Mouse (Mus musculus) olfactory bulb, adult 2 months (tissue): Measurements from ENCODE around the gene Gtf2i.

Source experiments
- CTCF ChIP-seq: fragments of 200-500 bp; IDR thresholded peaks from 2 replicates; pipeline ENCODE4 v1.5.1; 2012; ENCODE audit warnings: low read depth, mild to moderate bottlenecking, low read length, moderate library complexity; ENCODE audit not compliant: insufficient read depth
- POLR2A ChIP-seq: fragments of 200-500 bp; IDR thresholded peaks from 2 replicates; pipeline ENCODE4 v1.6.1; 2012; ENCODE audit warnings: mild to moderate bottlenecking, low read depth, low read length, moderate library complexity; ENCODE audit not compliant: insufficient read depth

- TF ChIP-seq POLR2A (no peak), CTCF (no peak)
Observed at GRCm38 (mm10) chr5:134318903-134319302, 4.3 kb upstream of the Gtf2i start.
